Mouse (Mus musculus): Measurements from ENCODE around the gene Kri1. TPM values are rescaled to one million over a fixed set of nuclear protein-coding genes. Genes with fewer than 3 reads are reported as not detected.
"Not testable (repeated sequence)": the region's sequence is repeated elsewhere in the genome, so short reads cannot be mapped to it uniquely, and the experiment has no call there.

The Kri1 gene
- total RNA-seq, 4 experiments from 2014 or later: 33.0 to 52.0 (median 41.8) TPM

DNA sequence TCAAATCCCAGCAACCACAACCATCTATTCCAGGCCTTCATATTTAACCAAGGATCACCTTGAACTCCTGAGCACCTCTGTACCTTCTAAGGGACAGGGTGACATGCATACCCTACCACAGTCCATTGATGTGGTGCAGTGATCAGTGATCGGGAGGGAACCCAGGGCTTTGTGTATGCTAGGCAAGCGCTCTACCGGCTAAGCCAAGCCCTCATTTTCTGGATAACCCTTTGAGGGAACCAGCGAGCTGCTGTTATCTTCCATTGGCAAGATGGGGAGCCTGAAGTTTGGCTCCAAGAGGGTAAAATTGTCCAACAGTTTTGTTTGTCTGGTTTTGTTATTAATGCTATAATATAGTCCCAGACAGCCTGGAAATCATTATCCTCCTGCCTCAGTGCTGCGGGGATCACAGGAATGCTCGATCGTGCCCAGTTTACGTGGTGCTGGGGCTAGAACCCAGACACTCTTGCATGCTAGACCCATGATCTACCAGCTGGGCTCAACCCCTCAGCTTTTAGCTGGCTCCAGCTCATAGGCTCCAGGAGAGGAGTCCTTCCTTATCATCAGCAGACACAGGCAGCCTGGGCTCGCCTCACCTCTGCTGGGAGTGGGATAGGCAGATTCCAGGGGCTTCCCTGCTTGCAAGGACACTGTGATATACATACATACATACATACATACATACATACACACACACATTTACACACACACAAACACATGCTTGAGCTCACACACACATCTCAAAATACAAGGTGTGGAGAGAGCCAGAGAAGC is 26.8 kb upstream of the Kri1 start:
- no peak for DNase-seq

DNA sequence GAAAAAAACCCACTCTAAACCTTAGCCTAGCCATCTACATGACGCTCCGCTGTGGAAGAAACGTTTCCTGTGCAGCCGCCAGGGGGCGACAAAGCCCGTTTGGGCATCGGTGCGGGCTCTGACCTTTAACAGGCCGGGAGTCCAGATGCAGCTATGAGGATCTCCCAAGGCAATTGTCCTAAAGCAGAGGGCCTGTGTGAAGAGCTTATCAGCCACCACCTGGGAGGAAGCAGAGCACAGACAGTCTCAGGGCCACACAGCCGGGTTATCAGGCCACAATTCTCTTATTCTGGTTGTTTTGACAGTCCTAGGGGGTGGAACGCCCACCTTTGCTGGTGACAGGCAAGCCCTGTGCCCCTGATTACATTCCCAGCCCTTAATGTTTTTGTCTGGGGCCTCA is 25.6 kb upstream of the Kri1 start:
- peak; percentile 73 for DNase-seq

DNA sequence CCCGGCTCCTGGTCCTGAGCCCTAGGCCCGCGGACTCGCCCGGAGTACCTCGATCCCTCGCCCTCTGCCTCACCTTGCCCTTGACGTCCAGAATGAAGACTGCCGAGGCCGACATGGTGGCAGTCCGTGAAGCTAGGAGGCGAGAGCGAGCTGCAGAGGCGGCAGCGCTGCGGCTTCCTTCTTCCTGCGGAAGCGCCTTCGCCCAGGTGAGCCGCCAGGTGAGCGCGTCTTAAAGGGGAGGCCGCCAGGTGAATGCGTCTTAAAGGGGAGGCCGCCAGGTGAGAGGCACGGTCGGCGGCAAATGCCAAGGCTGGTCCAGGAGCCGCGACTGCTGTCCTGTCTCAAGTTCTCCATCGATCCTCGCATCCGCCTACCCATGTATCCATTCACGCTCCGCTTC is 24.4 kb upstream of the Kri1 start, which contains the start of gene Ap1m2:
Ap1m2 (minus strand) TSS at position 204 of the 400 bp plus-strand sequence.
- no peak for DNase-seq

DNA sequence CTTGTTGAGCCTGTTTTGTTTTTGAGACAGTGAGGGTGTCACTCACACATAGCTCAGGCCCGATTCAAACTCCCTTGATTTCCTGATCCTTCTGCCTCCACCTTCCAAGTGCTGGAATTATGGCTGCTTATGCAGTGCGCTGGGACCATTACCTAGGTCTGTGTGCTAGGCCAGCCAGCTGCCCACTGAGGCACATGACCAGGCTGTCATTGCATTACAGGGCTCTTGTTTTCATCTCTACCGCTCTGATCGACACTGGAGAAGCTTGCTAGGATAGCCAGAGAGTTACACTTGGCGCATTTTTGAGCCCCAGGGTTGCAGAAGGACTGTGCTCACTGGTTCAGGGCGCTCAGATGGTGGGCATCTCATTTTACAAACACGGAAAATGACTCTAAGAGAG is 23.9 kb upstream of the Kri1 start:
- DNase-seq: no peak

DNA sequence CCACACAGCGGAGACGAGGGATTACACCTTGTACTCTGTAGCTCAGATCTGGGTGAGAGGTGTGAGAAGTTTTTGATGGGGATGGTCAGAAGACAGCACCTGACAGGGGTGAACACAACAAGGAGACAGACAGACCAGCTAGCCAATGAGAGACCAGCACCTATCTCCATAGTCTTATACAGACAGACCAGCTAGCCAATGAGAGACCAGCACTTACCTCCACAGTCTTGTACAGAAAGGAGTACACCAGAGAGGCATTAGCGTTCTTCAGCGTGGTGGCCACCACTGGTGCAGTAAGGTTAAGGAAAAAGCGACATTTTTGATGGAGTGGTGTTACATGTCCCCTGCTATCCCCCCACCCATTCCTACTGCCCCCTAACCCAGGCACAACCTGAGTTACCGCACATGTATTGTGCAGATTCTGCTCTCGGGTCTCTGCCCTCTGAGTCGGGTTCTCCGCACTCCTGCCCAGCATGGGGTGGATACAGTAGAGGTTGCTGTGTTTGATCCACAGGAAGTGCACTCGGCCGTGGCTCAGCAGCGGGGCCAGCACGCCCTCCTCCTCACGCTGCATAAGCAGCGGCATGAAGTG is 21.5 kb upstream of the Kri1 start:
- no peak for DNase-seq

DNA sequence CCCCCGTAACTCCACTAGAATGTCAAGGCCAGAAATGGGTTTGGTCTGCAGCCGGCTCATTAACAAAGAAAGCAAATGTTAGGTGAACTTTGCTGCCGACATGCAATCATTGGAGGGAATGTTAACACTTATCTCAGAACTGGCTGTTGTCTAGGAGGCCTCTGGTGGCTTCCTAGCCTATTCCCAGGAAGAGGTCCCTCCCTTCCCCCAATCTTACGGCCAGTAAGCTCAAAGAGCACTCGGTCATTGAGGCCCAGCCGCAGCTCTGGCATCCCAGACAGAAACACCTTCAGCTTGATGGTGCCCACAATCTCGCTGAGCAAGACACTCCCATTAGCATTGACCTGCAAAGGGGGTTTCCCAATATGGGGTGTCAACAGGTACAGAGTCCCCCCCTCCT is 17.3 kb upstream of the Kri1 start:
- DNase-seq: no peak

DNA sequence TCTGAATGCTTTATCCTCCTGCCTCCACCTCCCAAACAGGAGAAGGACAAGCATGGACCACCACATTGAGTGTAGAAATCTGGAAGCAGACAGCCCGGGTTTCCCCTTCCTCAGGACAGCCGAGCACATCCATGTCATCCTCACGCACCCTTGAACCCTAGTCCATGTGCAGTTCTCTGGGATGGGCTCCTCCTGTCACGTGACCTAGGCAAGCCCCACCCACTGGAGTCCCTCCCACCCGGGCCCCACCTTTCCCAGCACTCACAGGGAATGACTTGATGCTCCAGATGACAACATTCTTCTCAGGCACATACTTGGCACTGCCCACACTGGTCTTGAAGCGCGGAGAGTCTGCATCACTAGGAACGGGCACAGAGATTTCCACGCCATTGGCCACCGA is 11.2 kb upstream of the Kri1 start:
- no peak for DNase-seq

DNA sequence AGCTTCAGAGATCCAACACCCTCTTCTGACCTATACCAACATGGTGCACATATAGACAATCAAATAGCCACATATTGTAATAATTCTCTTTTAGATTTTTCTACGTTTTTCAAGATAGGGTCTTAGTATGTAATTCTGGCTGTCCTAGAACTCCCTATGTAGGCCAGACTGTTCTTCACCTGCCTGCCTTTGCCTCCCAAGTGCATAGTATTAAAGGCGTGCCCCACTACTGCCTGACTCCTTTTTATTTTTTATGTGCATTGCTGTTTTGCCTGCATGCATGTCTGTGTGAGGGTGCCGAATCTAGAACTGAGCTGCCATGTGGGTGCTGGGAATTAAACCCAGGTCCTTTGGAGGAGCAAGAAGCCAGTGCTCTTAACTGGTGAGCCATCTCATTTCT is 4.5 kb upstream of the Kri1 start:
- no peak for DNase-seq

- DNase-seq: not testable (repeated sequence)
Observed at GRCm38 (mm10) chr9:21291868-21292267, 4.1 kb upstream of the Kri1 start.

DNA sequence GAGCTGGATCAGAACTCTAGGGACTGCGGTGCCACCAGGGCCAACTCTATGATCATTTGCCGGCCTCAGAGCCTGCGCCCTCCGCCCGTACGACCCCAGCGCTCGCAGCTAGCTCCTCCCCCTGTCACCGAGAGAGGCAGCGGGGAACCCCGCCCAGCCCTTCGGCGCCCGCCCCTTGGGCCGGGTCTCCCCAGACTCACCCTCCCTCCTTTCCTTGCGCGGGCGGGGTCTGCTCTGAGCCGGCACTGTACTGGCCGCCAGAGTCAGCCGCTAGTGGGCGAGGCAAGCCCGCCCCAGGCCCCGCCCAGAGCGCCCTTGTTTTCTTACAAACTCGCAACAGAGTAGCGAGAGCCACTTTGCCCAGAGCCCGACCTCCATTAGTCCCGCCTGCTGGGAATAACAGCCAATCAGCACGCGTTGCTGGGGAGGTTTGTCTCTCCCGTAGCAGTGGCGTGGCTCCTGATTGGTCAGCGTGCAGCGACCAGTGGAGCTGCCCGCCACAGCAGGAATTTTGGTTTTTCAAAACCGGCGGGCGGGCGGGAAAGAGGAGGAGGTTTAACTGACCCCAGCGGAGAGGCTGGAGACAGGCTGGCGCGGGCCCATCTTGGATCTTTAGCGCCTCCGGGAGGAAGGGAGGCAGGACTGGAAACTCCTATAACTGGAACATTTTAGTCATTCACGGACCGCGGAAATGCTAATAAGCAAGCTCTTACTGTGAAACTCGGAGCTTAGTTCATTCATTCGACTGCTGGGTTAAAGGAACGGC is 3.4 kb upstream of the Kri1 start, which contains the start of gene Cdkn2d:
Cdkn2d (minus strand) TSS at position 386 of the 766 bp plus-strand sequence.
- peak; percentile 100 for DNase-seq

DNA sequence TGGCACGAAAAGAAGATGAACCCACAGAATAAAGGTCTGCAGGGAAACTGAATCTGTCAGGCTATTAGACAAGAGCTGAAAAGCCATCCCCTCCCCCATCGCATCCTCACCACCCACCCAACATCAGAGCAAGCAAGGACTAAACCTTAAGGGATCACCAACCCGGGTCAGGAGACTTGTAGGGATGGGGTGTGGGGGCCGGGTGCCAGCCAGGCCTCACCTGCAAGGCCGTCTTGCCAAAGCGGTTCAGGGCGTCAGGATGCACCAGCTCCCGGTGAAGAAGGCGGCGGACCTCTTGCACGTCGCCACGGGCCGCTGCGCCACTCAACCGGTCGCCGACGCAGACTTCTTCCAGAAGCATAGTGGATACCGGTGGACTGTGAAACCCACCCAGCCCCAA is 2.8 kb upstream of the Kri1 start:
- DNase-seq: no peak

GRCm38 (mm10) chr9:21289337-21289671 is 1.5 kb upstream of the Kri1 start:
- DNase-seq: no peak

DNA sequence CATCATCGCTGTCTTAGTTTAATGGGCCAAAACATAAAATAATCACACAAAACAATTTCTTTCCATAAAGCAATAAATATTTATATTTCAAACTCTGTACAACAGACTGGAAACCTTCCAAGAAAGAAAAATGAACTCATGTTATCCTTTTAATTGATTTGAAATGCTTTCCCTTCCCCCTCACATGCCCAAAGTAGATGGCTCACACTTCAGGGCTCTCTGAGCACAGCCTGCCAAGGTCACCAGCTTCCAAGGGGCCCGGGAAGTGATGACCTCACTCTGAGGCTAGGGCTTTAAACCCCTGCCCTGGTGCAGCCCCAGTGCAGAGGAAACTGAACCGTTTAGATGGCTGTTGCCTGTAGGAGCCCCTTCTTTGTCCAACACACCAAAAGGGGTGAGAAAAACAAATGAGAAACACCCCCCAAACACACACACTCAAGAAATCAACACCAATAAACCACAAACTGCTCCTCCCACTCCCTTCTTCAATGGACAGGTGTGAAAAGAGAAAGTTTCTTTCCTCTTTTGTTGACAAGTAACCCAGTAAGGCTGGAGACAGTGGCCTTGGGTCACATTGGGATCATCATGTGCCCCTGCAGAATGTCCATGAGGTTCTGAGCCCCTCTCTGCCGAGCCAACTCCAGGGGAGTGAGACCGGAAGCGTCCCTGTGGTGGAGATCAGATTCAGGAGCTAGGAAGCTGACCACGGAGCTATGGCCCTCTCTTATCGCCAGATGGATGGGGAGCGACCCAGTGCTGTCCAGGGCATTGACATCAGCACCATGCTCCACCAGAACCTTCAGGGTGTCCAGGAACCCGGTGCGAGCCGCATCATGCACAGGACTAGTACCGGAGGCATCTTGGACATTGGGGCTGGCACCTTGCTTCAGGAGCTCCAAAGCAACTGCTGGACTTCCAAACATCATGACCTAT is 901 bp upstream of the Kri1 start:
- DNase-seq: no peak

- no peak for DNase-seq
Observed at GRCm38 (mm10) chr9:21286753-21287152, 1.0 kb downstream of the Kri1 start.

- no peak for DNase-seq
Observed at GRCm38 (mm10) chr9:21283994-21284393, 3.8 kb downstream of the Kri1 start.

DNA sequence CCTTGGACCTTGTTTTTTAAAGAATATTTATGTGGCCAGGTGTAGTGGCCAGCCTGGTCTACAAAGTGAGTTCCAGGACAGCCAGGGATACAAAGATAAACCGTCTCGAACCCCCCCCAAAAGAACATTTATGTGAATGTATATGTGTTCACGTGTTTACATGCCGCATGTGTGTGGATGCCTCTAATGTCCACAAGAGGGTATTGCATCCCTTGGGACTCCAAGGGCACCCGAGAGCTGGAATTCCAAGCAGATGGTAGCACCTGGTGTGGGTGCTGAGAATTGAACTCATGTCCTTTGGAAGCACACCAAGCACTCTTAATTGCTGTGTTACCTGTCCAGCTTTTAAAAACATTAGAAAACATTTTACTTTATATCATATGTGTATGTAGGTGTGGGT is 4.2 kb downstream of the Kri1 start:
- DNase-seq: no peak

- DNase-seq: no peak
Observed at GRCm38 (mm10) chr9:21277776-21278175, 10.0 kb downstream of the Kri1 start.

DNA sequence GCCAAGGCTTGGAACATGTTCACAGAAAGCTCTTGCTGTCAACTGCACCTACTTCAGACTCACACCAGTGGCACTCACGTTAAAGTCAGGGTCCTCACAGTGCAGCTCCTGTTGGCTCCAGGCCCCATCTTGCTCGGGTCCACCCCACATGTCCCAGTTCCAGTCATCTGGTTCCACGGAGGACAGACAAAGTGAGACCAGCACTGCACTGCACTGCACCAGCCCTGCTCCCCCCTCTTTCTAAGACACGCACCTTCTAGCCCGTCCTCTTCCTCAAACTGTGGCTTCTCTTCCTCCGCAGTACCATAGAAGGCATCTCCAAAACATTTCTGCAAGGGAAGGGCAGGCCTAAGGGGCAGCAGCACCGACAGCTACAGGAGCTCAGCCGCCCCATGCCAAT is 11.5 kb downstream of the Kri1 start:
- DNase-seq: no peak

GRCm38 (mm10) chr9:21275727-21276126 is 12.0 kb downstream of the Kri1 start:
- DNase-seq: no peak

- no peak for DNase-seq
Observed at GRCm38 (mm10) chr9:21275013-21275710, 12.6 kb downstream of the Kri1 start.

- no peak for DNase-seq
Observed at GRCm38 (mm10) chr9:21274336-21274735, 13.4 kb downstream of the Kri1 start.
